Mouse (Mus musculus): Measurements from ENCODE around the gene Lgals7. TPM values are rescaled to one million over a fixed set of nuclear protein-coding genes. Genes with fewer than 3 reads are reported as not detected.

The Lgals7 gene
- polyA plus RNA-seq (2014; fragmentation: Nextera tagmentation; extraction: Ambion mirVana), result 1.8 and 2.6 TPM in 2 replicates

GRCm38 (mm10) chr7:28863540-28863939 is at the start of gene Lgals7:
Lgals7 (plus strand) TSS chr7:28863853.
- 75% methylated on average over 6 of the region's 6 CpGs for WGBS
- Histone ChIP-seq H3K27ac (ENCODE audit: low read depth, low read length) (no peak within 1 kb of the TSS), H3K4me2 (ENCODE audit: low read depth, low read length) (no peak within 1 kb of the TSS; the same call in 1 of the 2 replicates), H3K9me3 (ENCODE audit: control insufficient read depth, low read length) (no peaks in the 10 kb centered on the region), H3K36me3 (ENCODE audit: control insufficient read depth, insufficient read depth, low read length) (no peaks in the 10 kb centered on the region), H3K27me3 (ENCODE audit: control insufficient read depth, insufficient read depth, low read length) (no peaks in the 10 kb centered on the region), H3K4me1 (ENCODE audit: control insufficient read depth, insufficient read depth, low read length) (no peaks in the 10 kb centered on the region), H3K4me3 (ENCODE audit: low read depth, low read length) (no peak within 1 kb of the TSS), H3K9ac (replicated peaks; ENCODE audit: low read depth, low read length) (no peak within 1 kb of the TSS)
- no peak for ATAC-seq (ENCODE audit: low read depth)

- no peak for ATAC-seq (ENCODE audit: low read depth)
- H3K4me1 ChIP-seq (ENCODE audit: control insufficient read depth, insufficient read depth, low read length), result peaks cover 20% of the 10 kb centered on the region
- WGBS, result 94% methylated on average over 5 of the region's 5 CpGs
Observed at GRCm38 (mm10) chr7:28814306-28815034, 49.2 kb upstream of the Lgals7 start.

GRCm38 (mm10) chr7:28815230-28815629 is 48.4 kb upstream of the Lgals7 start:
- peaks cover 20% of the 10 kb centered on the region for H3K4me1 ChIP-seq (ENCODE audit: control insufficient read depth, insufficient read depth, low read length)
- H3K9me3 ChIP-seq (ENCODE audit: control insufficient read depth, low read length), result no peaks in the 10 kb centered on the region
- WGBS, result 89% methylated on average over 9 of the region's 9 CpGs
- peaks cover 72% of the 10 kb centered on the region for H3K36me3 ChIP-seq (ENCODE audit: control insufficient read depth, insufficient read depth, low read length)
- H3K9ac ChIP-seq (replicated peaks; ENCODE audit: low read depth, low read length), result no peak overlapping the region
- H3K4me2 ChIP-seq (ENCODE audit: low read depth, low read length), result no peak overlapping the region
- no peak overlapping the region for H3K4me3 ChIP-seq (ENCODE audit: low read depth, low read length)
- no peak overlapping the region for H3K27ac ChIP-seq (ENCODE audit: low read depth, low read length)
- ATAC-seq (ENCODE audit: low read depth), result no peak
- no peaks in the 10 kb centered on the region for H3K27me3 ChIP-seq (ENCODE audit: control insufficient read depth, insufficient read depth, low read length)

More at GRCm38 (mm10) chr7:28814306-28815034, 49.2 kb upstream of the Lgals7 start:
- Histone ChIP-seq H3K9ac (replicated peaks; ENCODE audit: low read depth, low read length) (no peak overlapping the region), H3K4me2 (ENCODE audit: low read depth, low read length) (no peak overlapping the region), H3K4me3 (ENCODE audit: low read depth, low read length) (no peak overlapping the region), H3K27ac (ENCODE audit: low read depth, low read length) (no peak overlapping the region), H3K36me3 (ENCODE audit: control insufficient read depth, insufficient read depth, low read length) (peaks cover 65% of the 10 kb centered on the region), H3K27me3 (ENCODE audit: control insufficient read depth, insufficient read depth, low read length) (no peaks in the 10 kb centered on the region), H3K9me3 (ENCODE audit: control insufficient read depth, low read length) (no peaks in the 10 kb centered on the region)

- Histone ChIP-seq H3K36me3 (ENCODE audit: control insufficient read depth, insufficient read depth, low read length) (peaks cover 82% of the 10 kb centered on the region), H3K9me3 (ENCODE audit: control insufficient read depth, low read length) (no peaks in the 10 kb centered on the region), H3K9ac (replicated peaks; ENCODE audit: low read depth, low read length) (no peak overlapping the region), H3K27me3 (ENCODE audit: control insufficient read depth, insufficient read depth, low read length) (no peaks in the 10 kb centered on the region), H3K27ac (ENCODE audit: low read depth, low read length) (no peak overlapping the region), H3K4me3 (ENCODE audit: low read depth, low read length) (no peak overlapping the region), H3K4me1 (ENCODE audit: control insufficient read depth, insufficient read depth, low read length) (peaks cover 22% of the 10 kb centered on the region), H3K4me2 (ENCODE audit: low read depth, low read length) (no peak overlapping the region)
- WGBS, result 92% methylated on average over 9 of the region's 9 CpGs
- no peak for ATAC-seq (ENCODE audit: low read depth)
Observed at GRCm38 (mm10) chr7:28816201-28816600, 47.5 kb upstream of the Lgals7 start.

GRCm38 (mm10) chr7:28816920-28817319 is 46.7 kb upstream of the Lgals7 start:
- H3K9me3 ChIP-seq (ENCODE audit: control insufficient read depth, low read length), result no peaks in the 10 kb centered on the region
- peaks cover 89% of the 10 kb centered on the region for H3K36me3 ChIP-seq (ENCODE audit: control insufficient read depth, insufficient read depth, low read length)
- ATAC-seq (ENCODE audit: low read depth), result no peak
- H3K9ac ChIP-seq (replicated peaks; ENCODE audit: low read depth, low read length), result no peak overlapping the region
- no peak overlapping the region for H3K4me2 ChIP-seq (ENCODE audit: low read depth, low read length)
- WGBS, result 93% methylated on average over 10 of the region's 10 CpGs
- peaks cover 20% of the 10 kb centered on the region for H3K4me1 ChIP-seq (ENCODE audit: control insufficient read depth, insufficient read depth, low read length)
- no peaks in the 10 kb centered on the region for H3K27me3 ChIP-seq (ENCODE audit: control insufficient read depth, insufficient read depth, low read length)
- no peak overlapping the region for H3K4me3 ChIP-seq (ENCODE audit: low read depth, low read length)
- H3K27ac ChIP-seq (ENCODE audit: low read depth, low read length), result no peak overlapping the region

GRCm38 (mm10) chr7:28817524-28817923 is 46.1 kb upstream of the Lgals7 start:
- Histone ChIP-seq H3K4me2 (ENCODE audit: low read depth, low read length) (no peak overlapping the region), H3K9ac (replicated peaks; ENCODE audit: low read depth, low read length) (no peak overlapping the region), H3K27ac (ENCODE audit: low read depth, low read length) (no peak overlapping the region), H3K27me3 (ENCODE audit: control insufficient read depth, insufficient read depth, low read length) (no peaks in the 10 kb centered on the region), H3K4me3 (ENCODE audit: low read depth, low read length) (no peak overlapping the region), H3K9me3 (ENCODE audit: control insufficient read depth, low read length) (no peaks in the 10 kb centered on the region), H3K4me1 (ENCODE audit: control insufficient read depth, insufficient read depth, low read length) (peaks cover 14% of the 10 kb centered on the region), H3K36me3 (ENCODE audit: control insufficient read depth, insufficient read depth, low read length) (peaks cover 91% of the 10 kb centered on the region)
- no peak for ATAC-seq (ENCODE audit: low read depth)
- 58% methylated on average over 6 of the region's 6 CpGs for whole genome bisulfite sequencing

GRCm38 (mm10) chr7:28817957-28818356 is 45.7 kb upstream of the Lgals7 start:
- Histone ChIP-seq H3K4me2 (ENCODE audit: low read depth, low read length) (no peak overlapping the region), H3K27me3 (ENCODE audit: control insufficient read depth, insufficient read depth, low read length) (no peaks in the 10 kb centered on the region), H3K27ac (ENCODE audit: low read depth, low read length) (no peak overlapping the region), H3K9me3 (ENCODE audit: control insufficient read depth, low read length) (no peaks in the 10 kb centered on the region), H3K4me3 (ENCODE audit: low read depth, low read length) (no peak overlapping the region), H3K9ac (replicated peaks; ENCODE audit: low read depth, low read length) (no peak overlapping the region), H3K36me3 (ENCODE audit: control insufficient read depth, insufficient read depth, low read length) (peaks cover 93% of the 10 kb centered on the region), H3K4me1 (ENCODE audit: control insufficient read depth, insufficient read depth, low read length) (peaks cover 9% of the 10 kb centered on the region)
- WGBS, result 71% methylated on average over 4 of the region's 4 CpGs
- no peak for ATAC-seq (ENCODE audit: low read depth)

- no peak overlapping the region for H3K27ac ChIP-seq (ENCODE audit: low read depth, low read length)
Observed at GRCm38 (mm10) chr7:28818436-28818835, 45.2 kb upstream of the Lgals7 start.

GRCm38 (mm10) chr7:28818861-28819452 is 44.7 kb upstream of the Lgals7 start:
- H3K36me3 ChIP-seq (ENCODE audit: control insufficient read depth, insufficient read depth, low read length), result peaks cover 83% of the 10 kb centered on the region
- H3K4me3 ChIP-seq (ENCODE audit: low read depth, low read length), result no peak overlapping the region
- no peak overlapping the region for H3K4me2 ChIP-seq (ENCODE audit: low read depth, low read length)
- 87% methylated on average over 4 of the region's 4 CpGs for WGBS
- ATAC-seq (ENCODE audit: low read depth), result no peak
- H3K27ac ChIP-seq (ENCODE audit: low read depth, low read length), result no peak overlapping the region
- no peaks in the 10 kb centered on the region for H3K9me3 ChIP-seq (ENCODE audit: control insufficient read depth, low read length)
- no peak overlapping the region for H3K9ac ChIP-seq (replicated peaks; ENCODE audit: low read depth, low read length)
- H3K4me1 ChIP-seq (ENCODE audit: control insufficient read depth, insufficient read depth, low read length), result 0 out of 2 replicates have a peak, but pooled peaks cover 8% of the 10 kb centered on the region
- H3K27me3 ChIP-seq (ENCODE audit: control insufficient read depth, insufficient read depth, low read length), result no peaks in the 10 kb centered on the region

More at GRCm38 (mm10) chr7:28818436-28818835, 45.2 kb upstream of the Lgals7 start:
- H3K36me3 ChIP-seq (ENCODE audit: control insufficient read depth, insufficient read depth, low read length), result peaks cover 88% of the 10 kb centered on the region
- ATAC-seq (ENCODE audit: low read depth), result no peak
- peaks cover 8% of the 10 kb centered on the region; the same call in 1 of the 2 replicates for H3K4me1 ChIP-seq (ENCODE audit: control insufficient read depth, insufficient read depth, low read length)
- no peaks in the 10 kb centered on the region for H3K9me3 ChIP-seq (ENCODE audit: control insufficient read depth, low read length)
- H3K4me2 ChIP-seq (ENCODE audit: low read depth, low read length), result no peak overlapping the region
- H3K4me3 ChIP-seq (ENCODE audit: low read depth, low read length), result no peak overlapping the region
- H3K9ac ChIP-seq (replicated peaks; ENCODE audit: low read depth, low read length), result no peak overlapping the region
- no peaks in the 10 kb centered on the region for H3K27me3 ChIP-seq (ENCODE audit: control insufficient read depth, insufficient read depth, low read length)
- WGBS, result 90% methylated on average over 15 of the region's 18 CpGs

Data from neural tube, embryonic 14.5 days (tissue).